Comparison of ENCODE assay signal across 7 mouse cellular contexts in the genomic region with DNA sequence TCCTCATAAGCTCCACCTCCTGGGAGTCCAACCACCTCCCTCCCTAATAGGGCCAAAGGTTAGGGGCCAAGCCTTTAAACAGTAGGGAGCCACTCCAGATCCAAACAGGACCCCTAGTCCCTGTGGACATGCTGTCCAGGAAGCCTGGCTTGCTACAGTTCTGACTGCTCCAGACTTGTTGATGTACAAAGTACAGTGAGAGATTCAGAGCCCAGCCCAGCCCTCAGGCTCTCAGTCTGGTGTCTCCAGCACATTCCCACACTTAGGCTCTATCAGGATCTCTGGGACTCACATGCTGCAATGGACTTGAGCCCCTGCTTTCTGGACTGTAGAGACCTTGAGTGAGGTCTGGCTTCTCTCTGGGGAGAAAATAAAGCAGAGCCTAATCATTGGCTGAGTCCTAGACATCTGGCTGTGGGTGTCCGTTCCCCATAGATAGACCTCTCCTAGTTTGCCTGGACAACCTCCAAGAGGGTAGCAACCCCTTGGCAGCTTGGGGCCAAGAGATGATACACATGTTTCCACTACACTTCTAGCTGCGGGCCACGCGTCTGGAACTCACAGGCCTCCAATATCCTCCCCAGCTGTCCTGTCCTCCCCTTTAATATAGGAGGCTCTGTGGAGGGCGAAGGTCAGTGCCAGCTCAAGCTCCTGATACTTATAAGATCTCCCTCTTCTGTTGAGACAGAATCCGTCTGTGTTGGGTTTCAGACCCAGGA. TPM values are rescaled to one million over a fixed set of nuclear protein-coding genes. Genes with fewer than 3 reads are reported as not detected.
A peak's percentile ranks its signal among the peaks of the same experiment; 100 is the strongest.
DNase-seq lines count a peak whose midpoint lies in the region; ATAC-seq lines count a peak whose summit lies in the region.

No protein-coding gene starts in this region.

- H3K4me3 ChIP-seq in liver, embryonic 11.5 days (ENCODE audit: low read depth, low read length), result no peak overlapping the region

- WGBS in liver, embryonic 11.5 days, result 77% methylated on average over 6 of the region's 6 CpGs

- DNase-seq in 3T3-L1 (ENCODE audit: low read depth, low spot score), result peak; percentile 88
- peak; percentile 58 for DNase-seq in NIH3T3 (ENCODE audit: low read depth)
- peak; percentile 70 for DNase-seq in heart, postnatal 25 days (ENCODE audit: low spot score)
- DNase-seq in liver, embryonic 11.5 days (ENCODE audit: low spot score), result no peak
- no peak for DNase-seq in layer of hippocampus, adult 11-12 months (ENCODE audit: low spot score)
- DNase-seq in frontal cortex, adult 2 months (ENCODE audit: extremely low spot score in 1 of 2, low spot score in 1 of 2), result no peak
- no peak for DNase-seq in urinary bladder, postnatal 10 days (ENCODE audit: low spot score)

- H3K36me3 ChIP-seq in liver, embryonic 11.5 days (ENCODE audit: control insufficient read depth, insufficient read depth, low read length), result peaks cover 13% of the 10 kb centered on the region; the same call in 1 of the 2 replicates

- no peak overlapping the region for H3K4me2 ChIP-seq in liver, embryonic 11.5 days

- peaks cover 43% of the 10 kb centered on the region for H3K4me1 ChIP-seq in liver, embryonic 11.5 days (replicated peaks; ENCODE audit: control insufficient read depth, insufficient read depth, low read length)

- no peaks in the 10 kb centered on the region for H3K9me3 ChIP-seq in liver, embryonic 11.5 days (ENCODE audit: control insufficient read depth, low read length)

- ATAC-seq in liver, embryonic 11.5 days (replicated peaks; ENCODE audit: low FRiP score), result no peak

- H3K27me3 ChIP-seq in liver, embryonic 11.5 days (replicated peaks; ENCODE audit: control insufficient read depth, insufficient read depth, low read length), result no peaks in the 10 kb centered on the region

- no peak overlapping the region for H3K9ac ChIP-seq in liver, embryonic 11.5 days (ENCODE audit: low read depth, low read length)

- peak overlapping the region; percentile 76 for H3K27ac ChIP-seq in liver, embryonic 11.5 days (ENCODE audit: low read depth, low read length)

- intact Hi-C loops in heart, postnatal 25 days (cut with DNase I), result no loop called here

RNA-seq across cellular contexts. Expression of a gene that starts 6.2 kb away (rescaled TPM):
- 10 to 100 TPM; 86.8 to 98.2 TPM for total RNA-seq in heart, postnatal 25 days (2021)
- polyA plus RNA-seq in liver, embryonic 11.5 days (2014; fragmentation: Nextera tagmentation; extraction: Ambion mirVana), result 34.0 and 35.9 TPM in 2 replicates
- 13.6 and 22.2 TPM in 2 replicates for polyA plus RNA-seq in frontal cortex, adult 2 months (2012; rRNA removed)

RNA-seq across cellular contexts. Expression of a gene that starts 48.7 kb away (rescaled TPM):
- 10 to 100 TPM; 24.7 to 27.3 TPM for total RNA-seq in heart, postnatal 25 days (2021)
- 107 and 109 TPM in 2 replicates for polyA plus RNA-seq in liver, embryonic 11.5 days (2014; fragmentation: Nextera tagmentation; extraction: Ambion mirVana)
- 24.1 and 31.2 TPM in 2 replicates for polyA plus RNA-seq in frontal cortex, adult 2 months (2012; rRNA removed)

RNA-seq across cellular contexts. Expression of a gene that starts 49.1 kb away (rescaled TPM):
- 10 to 100 TPM; 10.7 TPM for total RNA-seq in heart, postnatal 25 days (2021)
- polyA plus RNA-seq in liver, embryonic 11.5 days (2014; fragmentation: Nextera tagmentation; extraction: Ambion mirVana), result 13.9 and 14.2 TPM in 2 replicates
- polyA plus RNA-seq in frontal cortex, adult 2 months (2012; rRNA removed), result 15.3 and 15.7 TPM in 2 replicates

Comparison
In these comparisons a context has a peak if more than half of its experiments do, and no peak if none do; other contexts are left out.
1. DNase-seq: peak in 3T3-L1 (single experiment), NIH3T3 (single experiment) and heart, postnatal 25 days (single experiment); none in liver, embryonic 11.5 days (single experiment), layer of hippocampus, adult 11-12 months (single experiment), frontal cortex, adult 2 months (0 of 2) and urinary bladder, postnatal 10 days (single experiment).